Mouse (Mus musculus) brain, embryonic 14.5 days (tissue): ENCODE measurements at regions not wholly inside any gene's neighbourhood (a gene's known extent, or its start where the extent isn't known, plus 50 kb on each side); places are given as distances from the start of the nearest gene placed in this dataset.

Source experiments
- CTCF ChIP-seq: fragments of 200-500 bp; IDR thresholded peaks from 2 replicates; pipeline ENCODE4 v1.5.1; 2012; ENCODE audit warnings: inconsistent platforms, mild to moderate bottlenecking, moderate library complexity, borderline replicate concordance; ENCODE audit not compliant: insufficient read depth, insufficient read length; ENCODE audit errors: extremely low read depth
- POLR2A ChIP-seq: fragments of 200-500 bp; IDR thresholded peaks from 2 replicates; pipeline ENCODE4 v1.6.1; 2012; ENCODE audit warnings: mild to moderate bottlenecking, inconsistent platforms, borderline replicate concordance; ENCODE audit not compliant: poor library complexity, insufficient read depth, insufficient read length, severe bottlenecking; ENCODE audit errors: extremely low read depth

GRCm38 (mm10) chr5:40701651-40702050 is 946.4 kb upstream of the Hs3st1 start:
- TF ChIP-seq POLR2A = no peak
- TF ChIP-seq CTCF = no peak
